ENCODE assay signal across 8 mouse cellular contexts in genomic region chr7:25719761-25720610, GRCm38 (mm10). TPM values are rescaled to one million over a fixed set of nuclear protein-coding genes. Genes with fewer than 3 reads are reported as not detected.
DNase-seq lines count a peak whose midpoint lies in the region; ATAC-seq and TF ChIP-seq lines count a peak whose summit lies in the region.

No protein-coding gene starts in this region.

- H3K4me2 ChIP-seq in CH12.LX (ENCODE audit: insufficient read depth, low read depth, poor library complexity, severe bottlenecking): peak overlapping the region; percentile 78; the same call in 1 of the 2 replicates
- H3K4me2 ChIP-seq in embryonic facial prominence, embryonic 14.5 days (ENCODE audit: low read depth, low read length): no peak overlapping the region; the same call in 1 of the 2 replicates
- no peak overlapping the region for H3K4me2 ChIP-seq in neural tube, embryonic 14.5 days (ENCODE audit: low read depth, low read length)

- in situ Hi-C loops in CH12.LX (cut with MboI; ENCODE audit: low pct_ligation_motif_present, low pct_unique_long_range_greater_than_20kb, low sequenced_read_pairs): loop anchor here (5.0 kb wide), 1 partner anchor 32 kb away; the partner anchor contains the start of gene Hnrnpul1

- H3K9me3 ChIP-seq in CH12.LX (replicated peaks; ENCODE audit: low read length): no peaks in the 10 kb centered on the region
- no peaks in the 10 kb centered on the region for H3K9me3 ChIP-seq in embryonic facial prominence, embryonic 14.5 days (ENCODE audit: control insufficient read depth, low read length)
- no peaks in the 10 kb centered on the region for H3K9me3 ChIP-seq in neural tube, embryonic 14.5 days (ENCODE audit: control insufficient read depth, low read length)

- H3K4me3 ChIP-seq in CH12.LX (replicated peaks in 1 of 3; ENCODE audit: low read depth in 2 of 3, low read length in 2 of 3, poor library complexity in 1 of 3): no peak overlapping the region
- peak overlapping the region; percentile 77; the same call in 1 of the 2 replicates for H3K4me3 ChIP-seq in embryonic facial prominence, embryonic 14.5 days (ENCODE audit: low read depth, low read length)
- H3K4me3 ChIP-seq in neural tube, embryonic 14.5 days (ENCODE audit: low read depth, low read length): no peak overlapping the region; the same call in 1 of the 2 replicates

- intact Hi-C loops in heart, postnatal 14 days (cut with DNase I): no loop called here

- ATAC-seq in embryonic facial prominence, embryonic 14.5 days (ENCODE audit: low read depth): peak; percentile 45; the same call in 1 of the 2 replicates
- peak; percentile 53 for ATAC-seq in neural tube, embryonic 14.5 days (ENCODE audit: low read depth)

- peak; percentile 54 for DNase-seq in CH12.LX (ENCODE audit: extremely low read depth)
- peak; percentile 64 to 66 for DNase-seq in adrenal gland, postnatal 4 days (ENCODE audit: low spot score in 2 of 2)
- DNase-seq in embryonic facial prominence, embryonic 14.5 days (ENCODE audit: low spot score): peak; percentile 73
- peak; percentile 81 to 89 for DNase-seq in heart, postnatal 14 days
- DNase-seq in layer of hippocampus, adult 11-12 months (ENCODE audit: low spot score): peak; percentile 88
- peak; percentile 67 to 74 for DNase-seq in lung, adult 18-20 months
- peak; percentile 65 for DNase-seq in thymus, postnatal 0 days (ENCODE audit: low spot score)

- H3K9ac ChIP-seq in CH12.LX (ENCODE audit: insufficient read depth, low read depth): 0 out of 2 replicates have a peak overlapping the region, but pooled peaks have one; percentile 34
- no peak overlapping the region for H3K9ac ChIP-seq in embryonic facial prominence, embryonic 14.5 days (ENCODE audit: low read depth, low read length)
- no peak overlapping the region for H3K9ac ChIP-seq in neural tube, embryonic 14.5 days (replicated peaks; ENCODE audit: low read depth, low read length)

- dilution Hi-C loops in CH12.LX (cut with MboI; ENCODE audit: extremely low pct_ligation_motif_present, extremely low pct_unique_long_range_greater_than_20kb, low sequenced_read_pairs): no loop called here

- no peak for TF ChIP-seq POLR2A in CH12.LX (IDR thresholded peaks at IDR 0.05; ENCODE audit: low read depth, low read length)

- peak; percentile 44 for TF ChIP-seq RAD21 in CH12.LX (IDR thresholded peaks at IDR 0.05; ENCODE audit: low read depth, low read length)

- peak; percentile 72 to 96 for TF ChIP-seq CTCF in CH12.LX (conservative IDR thresholded peaks at IDR 0.05 in 1 of 2, IDR thresholded peaks at IDR 0.05 in 1 of 2; ENCODE audit: low read depth in 2 of 2, low read length in 2 of 2)

- peaks cover 54 to 72% of the 10 kb centered on the region in 2 experiments for H3K36me3 ChIP-seq in CH12.LX (replicated peaks in 1 of 2; ENCODE audit: control insufficient read depth in 1 of 2, insufficient read depth in 1 of 2, low read length in 1 of 2)
- H3K36me3 ChIP-seq in embryonic facial prominence, embryonic 14.5 days (ENCODE audit: control insufficient read depth, insufficient read depth, low read length): peaks cover 63% of the 10 kb centered on the region
- H3K36me3 ChIP-seq in neural tube, embryonic 14.5 days (ENCODE audit: control insufficient read depth, insufficient read depth, low read length): peaks cover 42% of the 10 kb centered on the region

- no peak for TF ChIP-seq EP300 in CH12.LX (IDR thresholded peaks at IDR 0.05; ENCODE audit: low read length)

- WGBS in embryonic facial prominence, embryonic 14.5 days: 61% methylated on average over 10 of the region's 10 CpGs
- WGBS in neural tube, embryonic 14.5 days: 63% methylated on average over 10 of the region's 10 CpGs

- H3K27ac ChIP-seq in CH12.LX (ENCODE audit: insufficient read depth, low read depth): peak overlapping the region; percentile 47; the same call in 1 of the 2 replicates
- peak overlapping the region; percentile 22; the same call in 1 of the 2 replicates for H3K27ac ChIP-seq in embryonic facial prominence, embryonic 14.5 days (replicated peaks; ENCODE audit: low read depth, low read length)
- H3K27ac ChIP-seq in neural tube, embryonic 14.5 days (ENCODE audit: low read depth, low read length): no peak overlapping the region

- peaks cover 3 to 27% of the 10 kb centered on the region in 2 experiments; a peak in 3 of 4 replicates for H3K4me1 ChIP-seq in CH12.LX (ENCODE audit: control insufficient read depth in 1 of 2, insufficient read depth in 2 of 2)
- peaks cover 11% of the 10 kb centered on the region for H3K4me1 ChIP-seq in embryonic facial prominence, embryonic 14.5 days (ENCODE audit: control insufficient read depth, insufficient read depth, low read length)
- H3K4me1 ChIP-seq in neural tube, embryonic 14.5 days (ENCODE audit: control insufficient read depth, insufficient read depth, low read length): peaks cover 10% of the 10 kb centered on the region

- peaks cover 15% of the 10 kb centered on the region for H3K79me2 ChIP-seq in CH12.LX (replicated peaks; ENCODE audit: control insufficient read depth, extremely low read depth, insufficient read depth, poor library complexity, severe bottlenecking)

- no peaks in the 10 kb centered on the region for H3K27me3 ChIP-seq in CH12.LX (replicated peaks)
- no peaks in the 10 kb centered on the region for H3K27me3 ChIP-seq in embryonic facial prominence, embryonic 14.5 days (replicated peaks; ENCODE audit: control insufficient read depth, insufficient read depth, low read length)
- no peaks in the 10 kb centered on the region for H3K27me3 ChIP-seq in neural tube, embryonic 14.5 days (ENCODE audit: control insufficient read depth, insufficient read depth, low read length)

TF ChIP-seq in CH12.LX, 34 proteins besides CTCF, POLR2A, EP300 and RAD21 (continues in another document):
- TF ChIP-seq NRF1 (IDR thresholded peaks at IDR 0.05; ENCODE audit: low read depth, low read length) (no peak), TBP (conservative IDR thresholded peaks at IDR 0.05; ENCODE audit: low read depth, low read length) (no peak), POLR2AphosphoS2 (IDR thresholded peaks at IDR 0.05; ENCODE audit: low read depth, low read length) (no peak), GABPA (IDR thresholded peaks at IDR 0.05; ENCODE audit: insufficient replicate concordance, low read depth, low read length) (no peak), ZMIZ1 (IDR thresholded peaks at IDR 0.05; ENCODE audit: low read depth, low read length) (0 out of 2 replicates have a peak, but pooled peaks have one; percentile 26), SMC3 (IDR thresholded peaks at IDR 0.05; ENCODE audit: low read depth, low read length) (peak; percentile 42), ETS1 (conservative IDR thresholded peaks at IDR 0.05; ENCODE audit: low read depth, low read length) (no peak)

RNA-seq across cellular contexts. Expression of gene Ccdc97, which starts 1.1 kb away (rescaled TPM):
- 14.1 and 14.4 TPM in 2 replicates for total RNA-seq in CH12.LX (2012; rRNA removed)
- 4.5 and 5.7 TPM in 2 replicates for total RNA-seq in CH12.LX (2014; rRNA removed)
- polyA plus RNA-seq in CH12.LX (2012; ENCODE audit: insufficient read length, low read depth): 38.8 and 44.8 TPM in 2 replicates
- total RNA-seq in adrenal gland, postnatal 4 days (2021): 10 to 100 TPM; 49.4 to 51.5 TPM
- polyA plus RNA-seq in embryonic facial prominence, embryonic 14.5 days (2014; fragmentation: Nextera tagmentation; extraction: Ambion mirVana): 25.1 and 28.0 TPM in 2 replicates
- total RNA-seq in heart, postnatal 14 days (2021): 10 to 100 TPM; 47.0 to 50.7 TPM
- polyA plus RNA-seq in neural tube, embryonic 14.5 days (2014; fragmentation: Nextera tagmentation; extraction: Ambion mirVana): 39.5 and 42.4 TPM in 2 replicates
- 16.2 and 22.4 TPM in 2 replicates for polyA plus RNA-seq in thymus, postnatal 0 days (2015; fragmentation: Nextera tagmentation; extraction: Ambion mirVana)

RNA-seq across cellular contexts. Expression of gene Tgfb1, which starts 33.2 kb away (rescaled TPM):
- total RNA-seq in CH12.LX (2012; rRNA removed) (25.9 and 28.8 TPM in 2 replicates), CH12.LX (2014; rRNA removed) (8.7 and 9.2 TPM in 2 replicates)
- polyA plus RNA-seq in CH12.LX (2012; ENCODE audit: insufficient read length, low read depth): 104 and 109 TPM in 2 replicates
- total RNA-seq in adrenal gland, postnatal 4 days (2021): 10 to 100 TPM; 47.3 to 48.9 TPM
- polyA plus RNA-seq in embryonic facial prominence, embryonic 14.5 days (2014; fragmentation: Nextera tagmentation; extraction: Ambion mirVana): 3.0 and 3.9 TPM in 2 replicates
- 10 to 100 TPM; 31.7 to 36.1 TPM for total RNA-seq in heart, postnatal 14 days (2021)
- polyA plus RNA-seq in neural tube, embryonic 14.5 days (2014; fragmentation: Nextera tagmentation; extraction: Ambion mirVana): 0.42 and 1.1 TPM in 2 replicates
- 8.5 and 11.6 TPM in 2 replicates for polyA plus RNA-seq in thymus, postnatal 0 days (2015; fragmentation: Nextera tagmentation; extraction: Ambion mirVana)

RNA-seq across cellular contexts. Expression of gene Hnrnpul1, which starts 34.6 kb away (rescaled TPM):
- 67.6 and 72.2 TPM in 2 replicates for total RNA-seq in CH12.LX (2012; rRNA removed)
- total RNA-seq in CH12.LX (2014; rRNA removed): 44.7 and 52.6 TPM in 2 replicates
- polyA plus RNA-seq in CH12.LX (2012; ENCODE audit: insufficient read length, low read depth): 155 and 188 TPM in 2 replicates
- 100 to 1,000 TPM; 167 to 177 TPM for total RNA-seq in adrenal gland, postnatal 4 days (2021)
- 65.9 and 71.9 TPM in 2 replicates for polyA plus RNA-seq in embryonic facial prominence, embryonic 14.5 days (2014; fragmentation: Nextera tagmentation; extraction: Ambion mirVana)
- total RNA-seq in heart, postnatal 14 days (2021): 10 to 100 TPM; 88.8 to 89.0 TPM
- 52.9 and 53.0 TPM in 2 replicates for polyA plus RNA-seq in neural tube, embryonic 14.5 days (2014; fragmentation: Nextera tagmentation; extraction: Ambion mirVana)
- 64.9 and 66.2 TPM in 2 replicates for polyA plus RNA-seq in thymus, postnatal 0 days (2015; fragmentation: Nextera tagmentation; extraction: Ambion mirVana)

RNA-seq across cellular contexts. Expression of gene B9d2, which starts 39.4 kb away (rescaled TPM):
- 13.1 and 15.8 TPM in 2 replicates for total RNA-seq in CH12.LX (2012; rRNA removed)
- total RNA-seq in CH12.LX (2014; rRNA removed): 9.3 and 10.0 TPM in 2 replicates
- polyA plus RNA-seq in CH12.LX (2012; ENCODE audit: insufficient read length, low read depth): 21.2 and 23.8 TPM in 2 replicates
- 10 to 100 TPM; 21.5 to 24.1 TPM for total RNA-seq in adrenal gland, postnatal 4 days (2021)
- 25.1 and 27.5 TPM in 2 replicates for polyA plus RNA-seq in embryonic facial prominence, embryonic 14.5 days (2014; fragmentation: Nextera tagmentation; extraction: Ambion mirVana)
- 10 to 100 TPM; 11.0 to 11.3 TPM for total RNA-seq in heart, postnatal 14 days (2021)
- polyA plus RNA-seq in neural tube, embryonic 14.5 days (2014; fragmentation: Nextera tagmentation; extraction: Ambion mirVana): 37.1 and 38.3 TPM in 2 replicates
- 67.9 and 68.3 TPM in 2 replicates for polyA plus RNA-seq in thymus, postnatal 0 days (2015; fragmentation: Nextera tagmentation; extraction: Ambion mirVana)

RNA-seq across cellular contexts. Expression of gene Tmem91, which starts 45.0 kb away (rescaled TPM):
- total RNA-seq in CH12.LX (2012; rRNA removed): 0.17 and 0.55 TPM in 2 replicates
- total RNA-seq in CH12.LX (2014; rRNA removed): not detected in 2 replicates
- polyA plus RNA-seq in CH12.LX (2012; ENCODE audit: insufficient read length, low read depth): 1.3 and 1.9 TPM in 2 replicates
- 1 to 10 TPM in 1 of 2 experiments, under 1 TPM in 1; 0.76 to 1.9 TPM for total RNA-seq in adrenal gland, postnatal 4 days (2021)
- 1.9 and 3.0 TPM in 2 replicates for polyA plus RNA-seq in embryonic facial prominence, embryonic 14.5 days (2014; fragmentation: Nextera tagmentation; extraction: Ambion mirVana)
- total RNA-seq in heart, postnatal 14 days (2021): under 1 TPM in 1 of 2 experiments, not detected in 1; 0.37 TPM
- polyA plus RNA-seq in neural tube, embryonic 14.5 days (2014; fragmentation: Nextera tagmentation; extraction: Ambion mirVana): 39.7 and 66.3 TPM in 2 replicates
- 4.0 and 6.3 TPM in 2 replicates for polyA plus RNA-seq in thymus, postnatal 0 days (2015; fragmentation: Nextera tagmentation; extraction: Ambion mirVana)
